Mouse (Mus musculus): ENCODE measurements around the gene Sun2.

DNA sequence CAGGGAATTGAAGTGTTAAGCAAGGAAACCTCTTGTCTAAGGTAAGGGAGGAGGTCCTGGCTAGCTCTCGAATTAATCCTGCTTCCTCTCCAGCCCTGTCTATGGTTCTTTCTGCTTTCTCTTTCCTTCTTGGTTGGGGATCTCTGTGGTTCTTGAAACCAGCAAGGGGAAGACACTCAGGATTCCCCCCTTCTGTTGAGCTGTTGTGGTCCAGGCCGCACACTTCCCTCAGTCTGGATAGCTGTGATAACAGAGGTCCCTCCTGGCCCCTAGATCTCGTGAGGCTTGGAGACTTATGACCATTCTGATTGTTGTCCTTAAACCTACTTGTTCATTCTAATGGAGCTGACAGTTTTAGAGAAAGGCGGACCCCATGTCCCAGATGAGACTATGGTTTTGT is 47.8 kb downstream of the Sun2 start:
- TF ChIP-seq EP300 (IDR thresholded peaks at IDR 0.05; ENCODE audit: low read depth) = peak; percentile 76
- TF ChIP-seq CTCF (IDR thresholded peaks at IDR 0.05; ENCODE audit: low read depth) = no peak

All from liver, postnatal 0 days (tissue).